Mouse (Mus musculus) olfactory bulb, adult 2 months (tissue): ENCODE data around the gene Zfp11.

Experiments
- CTCF ChIP-seq: fragments of 200-500 bp; IDR thresholded peaks from 2 replicates; pipeline ENCODE4 v1.5.1; 2012; ENCODE audit warnings: low read depth, mild to moderate bottlenecking, low read length, moderate library complexity; ENCODE audit not compliant: insufficient read depth
- POLR2A ChIP-seq: fragments of 200-500 bp; IDR thresholded peaks from 2 replicates; pipeline ENCODE4 v1.6.1; 2012; ENCODE audit warnings: mild to moderate bottlenecking, low read depth, low read length, moderate library complexity; ENCODE audit not compliant: insufficient read depth

GRCm38 (mm10) chr5:129621361-129621760 lies 48.5 kb downstream of the Zfp11 start:
- TF ChIP-seq CTCF (no peak), POLR2A (no peak)
